Mouse (Mus musculus): ENCODE results near the gene Sprr2b.
"Not testable (repeated sequence)": the region's sequence is repeated elsewhere in the genome, so short reads cannot be mapped to it uniquely, and the experiment has no call there.

Sprr2b gene

GRCm38 (mm10) chr3:92316320-92316719, at the start of gene Sprr2b:
Gene Sprr2b, plus strand, starts transcription at chr3:92316620.
- no peak for DNase-seq (ENCODE audit: low read depth, low spot score)

- not testable (repeated sequence) for DNase-seq (ENCODE audit: low read depth, low spot score)
These were observed 44.9 kb upstream of the Sprr2b start for GRCm38 (mm10) chr3:92271414-92271985.

- DNase-seq (ENCODE audit: low read depth, low spot score): not testable (repeated sequence)
These were observed 42.9 kb upstream of the Sprr2b start for GRCm38 (mm10) chr3:92273504-92273903.

GRCm38 (mm10) chr3:92274018-92274417, 42.4 kb upstream of the Sprr2b start:
- DNase-seq (ENCODE audit: low read depth, low spot score): not testable (repeated sequence)

- DNase-seq (ENCODE audit: low read depth, low spot score): not testable (repeated sequence)
These were observed 36.8 kb upstream of the Sprr2b start for GRCm38 (mm10) chr3:92279663-92280062.

- DNase-seq (ENCODE audit: low read depth, low spot score): not testable (repeated sequence)
These were observed 35.3 kb upstream of the Sprr2b start for GRCm38 (mm10) chr3:92280963-92281606.

- DNase-seq (ENCODE audit: low read depth, low spot score): not testable (repeated sequence)
These were observed 31.3 kb upstream of the Sprr2b start, which contains the start of gene Sprr2a3 for GRCm38 (mm10) chr3:92285101-92285500. Gene Sprr2a3, plus strand, starts transcription at chr3:92285417.

GRCm38 (mm10) chr3:92288489-92288888, 27.9 kb upstream of the Sprr2b start:
- DNase-seq (ENCODE audit: low read depth, low spot score): not testable (repeated sequence)

GRCm38 (mm10) chr3:92307406-92307805, 9.0 kb upstream of the Sprr2b start:
- no peak for DNase-seq (ENCODE audit: low read depth, low spot score)

- DNase-seq (ENCODE audit: low read depth, low spot score): no peak
These were observed 964 bp downstream of the Sprr2b start for GRCm38 (mm10) chr3:92317384-92317783.

- no peak for DNase-seq (ENCODE audit: low read depth, low spot score)
These were observed 19.9 kb downstream of the Sprr2b start for GRCm38 (mm10) chr3:92336278-92336677.

- no peak for DNase-seq (ENCODE audit: low read depth, low spot score)
These were observed 22.4 kb downstream of the Sprr2b start, which contains the start of gene Sprr2d for GRCm38 (mm10) chr3:92338840-92339239. Gene Sprr2d, plus strand, starts transcription at chr3:92339140.

GRCm38 (mm10) chr3:92351843-92352242, 35.4 kb downstream of the Sprr2b start, which contains the start of gene Sprr2e:
Gene Sprr2e, plus strand, starts transcription at chr3:92352143.
- DNase-seq (ENCODE audit: low read depth, low spot score): no peak

GRCm38 (mm10) chr3:92361619-92362018, 45.2 kb downstream of the Sprr2b start:
- no peak for DNase-seq (ENCODE audit: low read depth, low spot score)

GRCm38 (mm10) chr3:92364887-92365286, 48.5 kb downstream of the Sprr2b start, which contains the start of gene Sprr2f:
Gene Sprr2f, plus strand, starts transcription at chr3:92365187.
- DNase-seq (ENCODE audit: low read depth, low spot score): no peak
